Mouse (Mus musculus): ENCODE data around the gene Klk1b4. TPM values are rescaled to one million over a fixed set of nuclear protein-coding genes. Genes with fewer than 3 reads are reported as not detected.
"Not testable (repeated sequence)": the region's sequence is repeated elsewhere in the genome, so short reads cannot be mapped to it uniquely, and the experiment has no call there.

Klk1b4 gene
- polyA plus RNA-seq (2012; rRNA removed), result not detected in 2 replicates

- not testable (repeated sequence) for DNase-seq (ENCODE audit: low read depth)
Measured at GRCm38 (mm10) chr7:44207135-44207534, at the start of gene Klk1b4. Gene Klk1b4, plus strand, starts transcription at chr7:44207435.

GRCm38 (mm10) chr7:44179299-44180045 lies 27.8 kb upstream of the Klk1b4 start:
- DNase-seq (ENCODE audit: low read depth), result no peak

- DNase-seq (ENCODE audit: low read depth), result not testable (repeated sequence)
Measured at GRCm38 (mm10) chr7:44186516-44186915, 20.7 kb upstream of the Klk1b4 start.

GRCm38 (mm10) chr7:44187936-44188335 lies 19.3 kb upstream of the Klk1b4 start, which contains the start of gene Klk1b24:
Gene Klk1b24, plus strand, starts transcription at chr7:44188236.
- DNase-seq (ENCODE audit: low read depth), result not testable (repeated sequence)

GRCm38 (mm10) chr7:44193466-44193865 lies 13.8 kb upstream of the Klk1b4 start:
- DNase-seq (ENCODE audit: low read depth), result not testable (repeated sequence)

GRCm38 (mm10) chr7:44197891-44198290 lies 9.3 kb upstream of the Klk1b4 start, which contains the start of gene Klk1b3:
Gene Klk1b3, plus strand, starts transcription at chr7:44198191.
- DNase-seq (ENCODE audit: low read depth), result no peak

- DNase-seq (ENCODE audit: low read depth), result no peak
Measured at GRCm38 (mm10) chr7:44208307-44208706, 1.1 kb downstream of the Klk1b4 start.

GRCm38 (mm10) chr7:44215645-44216044 lies 8.4 kb downstream of the Klk1b4 start, which contains the start of gene Klk1b5:
Gene Klk1b5, plus strand, starts transcription at chr7:44215945.
- DNase-seq (ENCODE audit: low read depth), result no peak

- not testable (repeated sequence) for DNase-seq (ENCODE audit: low read depth)
Measured at GRCm38 (mm10) chr7:44221601-44222000, 14.4 kb downstream of the Klk1b4 start.

- not testable (repeated sequence) for DNase-seq (ENCODE audit: low read depth)
Measured at GRCm38 (mm10) chr7:44222335-44222734, 15.1 kb downstream of the Klk1b4 start.

- DNase-seq (ENCODE audit: low read depth), result no peak
Measured at GRCm38 (mm10) chr7:44225076-44225475, 17.8 kb downstream of the Klk1b4 start, which contains the start of gene Klk1. Gene Klk1, plus strand, starts transcription at chr7:44225360.

GRCm38 (mm10) chr7:44235909-44236308 lies 28.7 kb downstream of the Klk1b4 start, which contains the start of gene Gm36864:
Gene Gm36864, plus strand, starts transcription at chr7:44236177.
- no peak for DNase-seq (ENCODE audit: low read depth)

- no peak for DNase-seq (ENCODE audit: low read depth)
Measured at GRCm38 (mm10) chr7:44239913-44240312, 32.7 kb downstream of the Klk1b4 start.

GRCm38 (mm10) chr7:44240712-44241111 lies 33.5 kb downstream of the Klk1b4 start:
- no peak for DNase-seq (ENCODE audit: low read depth)

GRCm38 (mm10) chr7:44241163-44241562 lies 33.9 kb downstream of the Klk1b4 start:
- no peak for DNase-seq (ENCODE audit: low read depth)

GRCm38 (mm10) chr7:44244080-44244479 lies 36.8 kb downstream of the Klk1b4 start:
- no peak for DNase-seq (ENCODE audit: low read depth)

GRCm38 (mm10) chr7:44246055-44246983 lies 39.1 kb downstream of the Klk1b4 start, which contains the start of the genes 1700028J19Rik and 2410002F23Rik:
Gene 1700028J19Rik, minus strand, starts transcription at chr7:44246695.
Gene 2410002F23Rik, plus strand, starts transcription at chr7:44246722.
- DNase-seq (ENCODE audit: low read depth), result peak; percentile 45

- DNase-seq (ENCODE audit: low read depth), result no peak
Measured at GRCm38 (mm10) chr7:44246984-44247470, 39.8 kb downstream of the Klk1b4 start.

GRCm38 (mm10) chr7:44247971-44248370 lies 40.7 kb downstream of the Klk1b4 start:
- no peak for DNase-seq (ENCODE audit: low read depth)

GRCm38 (mm10) chr7:44249248-44249647 lies 42.0 kb downstream of the Klk1b4 start:
- no peak for DNase-seq (ENCODE audit: low read depth)

GRCm38 (mm10) chr7:44250732-44251275 lies 43.6 kb downstream of the Klk1b4 start:
- DNase-seq (ENCODE audit: low read depth), result not testable (repeated sequence)
